Mouse (Mus musculus): ENCODE results near the gene Nrip3. TPM values are rescaled to one million over a fixed set of nuclear protein-coding genes. Genes with fewer than 3 reads are reported as not detected.

The Nrip3 gene
- polyA plus RNA-seq, 1 experiment: 0.39 TPM

GRCm38 (mm10) chr7:109804355-109804754 is 22.5 kb upstream of the Nrip3 start:
- Histone ChIP-seq H3K4me3 (ENCODE audit: insufficient read depth, low read length) (no peak overlapping the region), H3K4me1 (ENCODE audit: control insufficient read depth, insufficient read depth, low read length) (0 out of 2 replicates have a peak, but pooled peaks cover 3% of the 10 kb centered on the region), H3K27ac (ENCODE audit: insufficient read depth, low read length) (no peak overlapping the region)
- TF ChIP-seq CTCF (IDR thresholded peaks at IDR 0.05; ENCODE audit: borderline replicate concordance, insufficient read depth, low read length): no peak
- no peak for TF ChIP-seq POLR2A (IDR thresholded peaks at IDR 0.05; ENCODE audit: low read depth, low read length)

- H3K27ac ChIP-seq (ENCODE audit: insufficient read depth, low read length): no peak overlapping the region
- no peak for TF ChIP-seq CTCF (IDR thresholded peaks at IDR 0.05; ENCODE audit: borderline replicate concordance, insufficient read depth, low read length)
- no peak for TF ChIP-seq POLR2A (IDR thresholded peaks at IDR 0.05; ENCODE audit: low read depth, low read length)
- H3K4me1 ChIP-seq (ENCODE audit: control insufficient read depth, insufficient read depth, low read length): peaks cover 7% of the 10 kb centered on the region; the same call in 1 of the 2 replicates
- no peak overlapping the region for H3K4me3 ChIP-seq (ENCODE audit: insufficient read depth, low read length)
Observed at GRCm38 (mm10) chr7:109803516-109803915, 21.7 kb upstream of the Nrip3 start.

DNA sequence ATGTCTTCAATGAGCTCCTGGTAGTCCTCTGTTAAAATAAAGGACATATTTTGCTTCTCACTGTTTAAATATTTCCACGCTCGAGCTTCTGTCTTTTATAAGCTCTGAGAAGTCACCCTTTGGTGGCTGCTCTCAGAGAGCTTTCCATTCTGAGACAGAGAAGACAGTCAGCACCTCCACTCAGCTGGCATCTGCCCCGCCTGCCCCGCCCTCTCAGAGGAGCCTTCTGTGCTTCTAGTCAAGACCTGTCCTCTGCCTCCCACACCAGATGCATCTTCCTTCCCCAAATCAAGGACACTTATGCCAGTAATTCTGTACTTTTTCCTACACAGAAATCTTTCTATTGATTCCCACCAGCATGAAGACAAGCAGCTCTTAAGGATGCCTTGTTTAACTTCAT is 18.8 kb upstream of the Nrip3 start:
- Histone ChIP-seq H3K4me3 (ENCODE audit: insufficient read depth, low read length) (no peak overlapping the region), H3K27ac (ENCODE audit: insufficient read depth, low read length) (no peak overlapping the region), H3K4me1 (ENCODE audit: control insufficient read depth, insufficient read depth, low read length) (peaks cover 7% of the 10 kb centered on the region; the same call in 1 of the 2 replicates)
- no peak for TF ChIP-seq POLR2A (IDR thresholded peaks at IDR 0.05; ENCODE audit: low read depth, low read length)

DNA sequence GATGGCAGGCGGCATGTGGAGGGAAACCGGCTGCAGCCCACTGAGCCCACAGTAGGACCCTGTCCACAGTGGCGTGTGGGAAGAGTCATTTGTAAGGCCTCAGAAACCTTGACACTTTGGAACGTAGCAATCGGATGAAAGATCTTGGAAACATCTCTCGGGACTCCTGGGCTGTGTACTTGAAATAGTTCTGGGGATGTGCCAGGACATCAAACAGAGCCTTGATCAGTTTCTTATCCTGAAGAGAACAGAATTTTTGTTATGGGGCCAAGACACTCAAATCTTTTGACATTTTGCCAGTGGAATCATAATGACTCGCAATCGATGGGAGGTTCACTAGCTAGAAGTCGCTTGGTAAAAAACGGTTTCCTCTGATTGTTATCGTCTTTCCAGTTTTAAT is 17.3 kb upstream of the Nrip3 start:
- TF ChIP-seq CTCF (IDR thresholded peaks at IDR 0.05; ENCODE audit: borderline replicate concordance, insufficient read depth, low read length): no peak
- TF ChIP-seq POLR2A (IDR thresholded peaks at IDR 0.05; ENCODE audit: low read depth, low read length): no peak
- Histone ChIP-seq H3K27ac (ENCODE audit: insufficient read depth, low read length) (peak overlapping the region; percentile 0; the same call in 1 of the 2 replicates), H3K4me1 (ENCODE audit: control insufficient read depth, insufficient read depth, low read length) (peaks cover 9% of the 10 kb centered on the region), H3K4me3 (ENCODE audit: insufficient read depth, low read length) (no peak overlapping the region)

DNA sequence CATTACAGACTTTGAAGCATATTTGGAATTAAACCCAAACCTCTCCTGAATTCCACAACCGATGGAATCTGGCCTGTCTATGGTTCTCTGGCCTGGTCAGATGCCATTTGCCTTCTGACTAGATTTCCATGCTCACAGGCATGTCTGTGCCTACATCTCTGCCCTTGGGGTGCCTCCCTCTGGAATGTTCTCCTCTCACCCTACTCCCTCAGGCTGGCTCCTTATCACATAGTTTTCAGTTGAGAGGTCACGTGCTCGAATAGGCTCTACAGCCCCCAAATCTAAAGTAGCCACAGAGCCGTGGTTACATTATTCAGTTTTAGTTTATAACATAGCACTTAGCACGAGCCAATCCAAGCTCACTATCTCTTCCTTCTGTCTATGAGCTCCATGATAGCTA is 13.7 kb upstream of the Nrip3 start:
- TF ChIP-seq CTCF (IDR thresholded peaks at IDR 0.05; ENCODE audit: borderline replicate concordance, insufficient read depth, low read length) (no peak), POLR2A (IDR thresholded peaks at IDR 0.05; ENCODE audit: low read depth, low read length) (no peak)
- H3K4me1 ChIP-seq (ENCODE audit: control insufficient read depth, insufficient read depth, low read length): peaks cover 9% of the 10 kb centered on the region
- H3K4me3 ChIP-seq (ENCODE audit: insufficient read depth, low read length): no peak overlapping the region
- no peak overlapping the region for H3K27ac ChIP-seq (ENCODE audit: insufficient read depth, low read length)

DNA sequence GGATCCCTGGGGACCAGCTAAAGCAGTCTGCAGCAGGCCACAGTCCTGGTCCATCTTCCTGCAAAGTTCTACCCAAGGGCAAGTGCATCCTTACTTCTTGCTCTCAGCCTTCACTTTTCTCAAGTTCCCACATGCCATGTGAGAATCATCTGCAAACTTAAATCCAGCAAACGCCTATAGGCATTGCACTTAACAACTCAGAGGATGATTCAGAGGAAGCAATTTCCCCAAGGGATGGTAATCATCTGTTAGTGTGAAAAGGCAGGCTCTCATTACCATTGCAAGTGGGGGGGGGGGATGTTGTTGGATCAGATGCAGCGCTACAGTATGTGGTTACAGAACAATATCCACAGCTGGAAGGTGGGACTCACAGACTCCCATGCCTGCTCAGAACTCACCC is 12.7 kb upstream of the Nrip3 start:
- H3K4me1 ChIP-seq (ENCODE audit: control insufficient read depth, insufficient read depth, low read length): peaks cover 6% of the 10 kb centered on the region
- no peak overlapping the region for H3K4me3 ChIP-seq (ENCODE audit: insufficient read depth, low read length)
- 0 out of 2 replicates have a peak overlapping the region, but pooled peaks have one; percentile 5 for H3K27ac ChIP-seq (ENCODE audit: insufficient read depth, low read length)
- TF ChIP-seq CTCF (IDR thresholded peaks at IDR 0.05; ENCODE audit: borderline replicate concordance, insufficient read depth, low read length) (no peak), POLR2A (IDR thresholded peaks at IDR 0.05; ENCODE audit: low read depth, low read length) (no peak)

GRCm38 (mm10) chr7:109792759-109793158 is 10.9 kb upstream of the Nrip3 start:
- no peak for TF ChIP-seq POLR2A (IDR thresholded peaks at IDR 0.05; ENCODE audit: low read depth, low read length)
- TF ChIP-seq CTCF (IDR thresholded peaks at IDR 0.05; ENCODE audit: borderline replicate concordance, insufficient read depth, low read length): no peak
- Histone ChIP-seq H3K4me3 (ENCODE audit: insufficient read depth, low read length) (no peak overlapping the region), H3K27ac (ENCODE audit: insufficient read depth, low read length) (no peak overlapping the region), H3K4me1 (ENCODE audit: control insufficient read depth, insufficient read depth, low read length) (peaks cover 2% of the 10 kb centered on the region; the same call in 1 of the 2 replicates)

- no peak overlapping the region for H3K4me3 ChIP-seq (ENCODE audit: insufficient read depth, low read length)
- H3K4me1 ChIP-seq (ENCODE audit: control insufficient read depth, insufficient read depth, low read length): peaks cover 2% of the 10 kb centered on the region; the same call in 1 of the 2 replicates
- H3K27ac ChIP-seq (ENCODE audit: insufficient read depth, low read length): no peak overlapping the region
- no peak for TF ChIP-seq CTCF (IDR thresholded peaks at IDR 0.05; ENCODE audit: borderline replicate concordance, insufficient read depth, low read length)
- no peak for TF ChIP-seq POLR2A (IDR thresholded peaks at IDR 0.05; ENCODE audit: low read depth, low read length)
Observed at GRCm38 (mm10) chr7:109790818-109791217, 9.0 kb upstream of the Nrip3 start.

GRCm38 (mm10) chr7:109787860-109788259 is 6.0 kb upstream of the Nrip3 start:
- Histone ChIP-seq H3K27ac (ENCODE audit: insufficient read depth, low read length) (no peak overlapping the region), H3K4me1 (ENCODE audit: control insufficient read depth, insufficient read depth, low read length) (no peaks in the 10 kb centered on the region), H3K4me3 (ENCODE audit: insufficient read depth, low read length) (no peak overlapping the region)
- TF ChIP-seq POLR2A (IDR thresholded peaks at IDR 0.05; ENCODE audit: low read depth, low read length): no peak
- no peak for TF ChIP-seq CTCF (IDR thresholded peaks at IDR 0.05; ENCODE audit: borderline replicate concordance, insufficient read depth, low read length)

GRCm38 (mm10) chr7:109783281-109783680 is 1.5 kb upstream of the Nrip3 start:
- H3K4me3 ChIP-seq (ENCODE audit: insufficient read depth, low read length): no peak overlapping the region
- H3K27ac ChIP-seq (ENCODE audit: insufficient read depth, low read length): no peak overlapping the region
- no peaks in the 10 kb centered on the region for H3K4me1 ChIP-seq (ENCODE audit: control insufficient read depth, insufficient read depth, low read length)
- no peak for TF ChIP-seq POLR2A (IDR thresholded peaks at IDR 0.05; ENCODE audit: low read depth, low read length)
- TF ChIP-seq CTCF (IDR thresholded peaks at IDR 0.05; ENCODE audit: borderline replicate concordance, insufficient read depth, low read length): no peak

GRCm38 (mm10) chr7:109781087-109781469 is 747 bp downstream of the Nrip3 start:
- no peaks in the 10 kb centered on the region for H3K4me1 ChIP-seq (ENCODE audit: control insufficient read depth, insufficient read depth, low read length)
- H3K27ac ChIP-seq (ENCODE audit: insufficient read depth, low read length): no peak overlapping the region
- TF ChIP-seq CTCF (IDR thresholded peaks at IDR 0.05; ENCODE audit: borderline replicate concordance, insufficient read depth, low read length) (no peak), POLR2A (IDR thresholded peaks at IDR 0.05; ENCODE audit: low read depth, low read length) (no peak)
- H3K4me3 ChIP-seq (ENCODE audit: insufficient read depth, low read length): peak overlapping the region; percentile 30
